Mouse (Mus musculus): ENCODE data around the gene Ddc. TPM values are rescaled to one million over a fixed set of nuclear protein-coding genes. Genes with fewer than 3 reads are reported as not detected.

Gene Ddc
- polyA plus RNA-seq, 1 experiment from 2014 or later, result 9.3 TPM

Other genes starting within 250 kb of the Ddc start
- gene Ikzf1, start 213.1 kb downstream of the Ddc start, polyA plus RNA-seq (2015; fragmentation: Nextera tagmentation; extraction: Ambion mirVana), result 0.94 and 1.2 TPM in 2 replicates
- gene Fignl1, start 89.2 kb downstream of the Ddc start, polyA plus RNA-seq (2015; fragmentation: Nextera tagmentation; extraction: Ambion mirVana), result 12.0 and 14.5 TPM in 2 replicates
- 87.1 and 94.7 TPM in 2 replicates for gene Grb10, start 140.5 kb upstream of the Ddc start, polyA plus RNA-seq (2015; fragmentation: Nextera tagmentation; extraction: Ambion mirVana)

Measured in hindbrain, embryonic 15.5 days (tissue).